33 mouse cellular contexts compared by ENCODE assay signal in the genomic region with DNA sequence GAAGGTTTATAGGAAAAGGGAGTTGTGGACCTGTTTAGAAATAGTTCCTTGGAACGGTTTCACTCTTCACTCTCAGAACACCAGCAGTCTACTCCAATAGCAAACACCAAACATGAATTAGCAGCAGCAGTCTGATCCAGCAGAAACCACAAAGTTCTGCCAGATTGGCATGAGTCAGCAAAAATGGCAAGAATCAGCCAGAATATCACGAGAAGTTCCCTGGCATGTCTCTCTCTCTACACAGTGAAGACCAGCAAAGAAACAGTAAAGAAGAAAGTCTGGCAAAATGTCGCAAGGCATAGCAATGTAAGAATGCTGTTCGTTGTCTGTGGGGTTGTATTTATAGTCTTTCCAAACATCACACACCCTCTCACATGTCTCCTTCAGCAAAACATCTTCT. TPM values are rescaled to one million over a fixed set of nuclear protein-coding genes. Genes with fewer than 3 reads are reported as not detected.
DNase-seq lines count a peak whose midpoint lies in the region; ATAC-seq and TF ChIP-seq lines count a peak whose summit lies in the region.
"Had no signal": no experiment of that assay in that cellular context is flagged by ENCODE, and none has a peak within 500 bp of the region (broad histone marks: within the 10 kb centered on the region; RNA-seq: fewer than 3 reads in every experiment).

No protein-coding gene starts in this region.

- no peak overlapping the region for H3K27ac ChIP-seq in CH12.LX (ENCODE audit: insufficient read depth, low read depth)
- peak overlapping the region; percentile 80 for H3K27ac ChIP-seq in bone marrow macrophage, adult 2 months (ENCODE audit: insufficient read depth, low read depth, low read length)
- peak overlapping the region; percentile 46 for H3K27ac ChIP-seq in macrophage
- no peak overlapping the region for H3K27ac ChIP-seq in kidney, adult 2 months (ENCODE audit: insufficient read depth, low read depth, low read length)
- H3K27ac ChIP-seq: embryonic facial prominence, embryonic 12.5 days; gastrocnemius, adult 2 months; heart, embryonic 13.5 days; hindbrain, embryonic 15.5 days; layer of hippocampus, adult 2 months; liver, embryonic 14.5 days; midbrain, embryonic 12.5 days; neural tube, embryonic 12.5 days had no signal

- ATAC-seq in inflammation-experienced regulatory T-cells, adult 6 months, result no peak
- ATAC-seq: activated CD4-positive, CD25-positive, alpha-beta regulatory T cell, adult 4 months; forebrain, embryonic 16.5 days had no signal

- no peak for TF ChIP-seq EP300 in CH12.LX (IDR thresholded peaks at IDR 0.05; ENCODE audit: low read length)

- dilution Hi-C loops in CH12.LX (cut with MboI; ENCODE audit: extremely low pct_ligation_motif_present, extremely low pct_unique_long_range_greater_than_20kb, low sequenced_read_pairs), result no loop called here

- H3K9ac ChIP-seq in CH12.LX (ENCODE audit: insufficient read depth, low read depth), result no peak overlapping the region
- H3K9ac ChIP-seq: embryonic facial prominence, embryonic 12.5 days; heart, embryonic 13.5 days; hindbrain, embryonic 15.5 days; intestine, embryonic 15.5 days; liver, embryonic 14.5 days; lung, embryonic 14.5 days; midbrain, embryonic 12.5 days; neural tube, embryonic 12.5 days had no signal

- no peaks in the 10 kb centered on the region for H3K79me2 ChIP-seq in CH12.LX (replicated peaks; ENCODE audit: control insufficient read depth, extremely low read depth, insufficient read depth, poor library complexity, severe bottlenecking)
- no peaks in the 10 kb centered on the region for H3K79me2 ChIP-seq in macrophage (ENCODE audit: inconsistent target)

- H3K4me3 ChIP-seq in CH12.LX (replicated peaks in 1 of 3; ENCODE audit: low read depth in 2 of 3, low read length in 2 of 3, poor library complexity in 1 of 3) (no peak overlapping the region), macrophage (ENCODE audit: inconsistent target) (no peak overlapping the region)
- no peak overlapping the region for H3K4me3 ChIP-seq in bone marrow macrophage, adult 2 months (ENCODE audit: insufficient read depth, low read length)
- no peak overlapping the region for H3K4me3 ChIP-seq in kidney, adult 2 months (ENCODE audit: insufficient read depth, low read depth, low read length)
- H3K4me3 ChIP-seq: embryonic facial prominence, embryonic 12.5 days; gastrocnemius, adult 2 months; heart, embryonic 13.5 days; hindbrain, embryonic 15.5 days; intestine, embryonic 15.5 days; layer of hippocampus, adult 2 months; megakaryocyte, embryonic 14.5 days; midbrain, embryonic 12.5 days; myocyte; neural tube, embryonic 12.5 days had no signal

- TF ChIP-seq POLR2A in CH12.LX (IDR thresholded peaks at IDR 0.05; ENCODE audit: low read depth, low read length), result no peak
- no peak for TF ChIP-seq POLR2A in bone marrow macrophage, adult 2 months (IDR thresholded peaks at IDR 0.05; ENCODE audit: borderline replicate concordance, low read depth, low read length)
- no peak for TF ChIP-seq POLR2A in kidney, adult 2 months (IDR thresholded peaks at IDR 0.05; ENCODE audit: low read depth, low read length)

- no peaks in the 10 kb centered on the region for H3K9me3 ChIP-seq in CH12.LX (replicated peaks; ENCODE audit: low read length)
- H3K9me3 ChIP-seq: embryonic facial prominence, embryonic 12.5 days; heart, embryonic 13.5 days; hindbrain, embryonic 15.5 days; intestine, embryonic 15.5 days; midbrain, embryonic 12.5 days; neural tube, embryonic 12.5 days had no signal

- no peak overlapping the region for H3K4me2 ChIP-seq in CH12.LX (ENCODE audit: insufficient read depth, low read depth, poor library complexity, severe bottlenecking)
- H3K4me2 ChIP-seq: embryonic facial prominence, embryonic 12.5 days; heart, embryonic 13.5 days; hindbrain, embryonic 15.5 days; intestine, embryonic 15.5 days; lung, embryonic 14.5 days; midbrain, embryonic 12.5 days; neural tube, embryonic 12.5 days had no signal

- H3K27me3 ChIP-seq in CH12.LX (replicated peaks), result no peaks in the 10 kb centered on the region
- no peaks in the 10 kb centered on the region; the same call in 1 of the 2 replicates for H3K27me3 ChIP-seq in kidney, adult 2 months (replicated peaks; ENCODE audit: control insufficient read depth, insufficient read depth, low read length)
- H3K27me3 ChIP-seq: embryonic facial prominence, embryonic 12.5 days; heart, embryonic 13.5 days; hindbrain, embryonic 15.5 days; intestine, embryonic 15.5 days; midbrain, embryonic 12.5 days; neural tube, embryonic 12.5 days had no signal

- no peaks in the 10 kb centered on the region for H3K36me3 ChIP-seq in CH12.LX (replicated peaks in 1 of 2; ENCODE audit: control insufficient read depth in 1 of 2, insufficient read depth in 1 of 2, low read length in 1 of 2)
- H3K36me3 ChIP-seq in macrophage (ENCODE audit: inconsistent target), result no peaks in the 10 kb centered on the region
- H3K36me3 ChIP-seq in kidney, adult 2 months (ENCODE audit: control insufficient read depth, insufficient read depth, low read length), result no peaks in the 10 kb centered on the region
- H3K36me3 ChIP-seq: embryonic facial prominence, embryonic 12.5 days; heart, embryonic 13.5 days; hindbrain, embryonic 15.5 days; intestine, embryonic 15.5 days; midbrain, embryonic 12.5 days; neural tube, embryonic 12.5 days had no signal

- 70% methylated on average over 4 of the region's 4 CpGs for WGBS in macrophage (ENCODE audit: missing documents)
- WGBS in kidney, adult 2 months, result 85% methylated on average over 4 of the region's 4 CpGs

- TF ChIP-seq CTCF in CH12.LX (conservative IDR thresholded peaks at IDR 0.05 in 1 of 2, IDR thresholded peaks at IDR 0.05 in 1 of 2; ENCODE audit: low read depth in 2 of 2, low read length in 2 of 2), result no peak
- no peak for TF ChIP-seq CTCF in bone marrow macrophage, adult 2 months (IDR thresholded peaks at IDR 0.05; ENCODE audit: low read depth, low read length)
- no peak for TF ChIP-seq CTCF in kidney, adult 2 months (conservative IDR thresholded peaks at IDR 0.05; ENCODE audit: insufficient read depth, insufficient read length, low read depth, low read length)

- intact Hi-C loops in gastrocnemius, postnatal 14 days (cut with DNase I; ENCODE audit: low total_unique reads), result no loop called here

- peaks cover 12 to 40% of the 10 kb centered on the region in 2 experiments for H3K4me1 ChIP-seq in CH12.LX (ENCODE audit: control insufficient read depth in 1 of 2, insufficient read depth in 2 of 2)
- H3K4me1 ChIP-seq in bone marrow macrophage, adult 2 months (ENCODE audit: control insufficient read depth, insufficient read depth, low read length), result peaks cover 21% of the 10 kb centered on the region
- H3K4me1 ChIP-seq in kidney, adult 2 months (ENCODE audit: control insufficient read depth, insufficient read depth, low read length), result no peaks in the 10 kb centered on the region
- H3K4me1 ChIP-seq: embryonic facial prominence, embryonic 12.5 days; heart, embryonic 13.5 days; hindbrain, embryonic 15.5 days; midbrain, embryonic 12.5 days; neural tube, embryonic 12.5 days had no signal

- no peak for TF ChIP-seq RAD21 in CH12.LX (IDR thresholded peaks at IDR 0.05; ENCODE audit: low read depth, low read length)

- in situ Hi-C loops in CH12.LX (cut with MboI; ENCODE audit: low pct_ligation_motif_present, low pct_unique_long_range_greater_than_20kb, low sequenced_read_pairs), result loop anchor here (25.0 kb wide), 1 partner anchor 754 kb away; the partner anchor contains the start of gene Mrpl19

- DNase-seq in 3134 (ENCODE audit: extremely low read depth, insufficient read length, low spot score) (peak; percentile 50), CH12.LX (ENCODE audit: extremely low read depth) (peak; percentile 38)
- no peak for DNase-seq in gastrocnemius, postnatal 14 days
- DNase-seq in c-Kit-positive CD71-positive TER-119-positive erythroid progenitor cells, embryonic 14.5 days (ENCODE audit: low spot score), result no peak
- no peak for DNase-seq in kidney, adult 2 months
- DNase-seq: adrenal gland, adult 8-10 months; cerebellum, adult 11-12 months; cerebellum, adult 9-11 months; embryo, embryonic 11 days; gastrocnemius, adult 2 months; heart, postnatal 10 days; kidney, adult 9 months; kidney, postnatal 25 days; liver; lung, embryonic 14.5 days; right cerebral cortex, adult 18-20 months; spleen, adult 18-20 months; thymus, postnatal 36 days had no signal

TF ChIP-seq in CH12.LX, 34 proteins besides CTCF, POLR2A, EP300 and RAD21 (continues in another document):
- no peak; the same call in 1 of the 2 replicates for TF ChIP-seq CHD2 (IDR thresholded peaks at IDR 0.05; ENCODE audit: low read length)
- TF ChIP-seq MAFK (IDR thresholded peaks at IDR 0.05; ENCODE audit: insufficient replicate concordance, low read length), result peak; percentile 98
- TF ChIP-seq MYC (IDR thresholded peaks at IDR 0.05; ENCODE audit: low read depth, low read length), result no peak

RNA-seq across cellular contexts. Expression of gene Pole4, which starts 11.0 kb away (rescaled TPM):
- total RNA-seq in CH12.LX (2012; rRNA removed), result 49.7 and 59.1 TPM in 2 replicates
- total RNA-seq in CH12.LX (2014; rRNA removed), result 178 and 184 TPM in 2 replicates
- 79.8 and 88.8 TPM in 2 replicates for polyA plus RNA-seq in CH12.LX (2012; ENCODE audit: insufficient read length, low read depth)
- 34.8 and 43.4 TPM in 2 replicates for polyA plus RNA-seq in bone marrow macrophage, adult 2 months (2012; ENCODE audit: insufficient read depth, insufficient read length, missing spikeins)
- 10 to 100 TPM in 16 of 26 experiments, 1 to 10 TPM in 10; 5.3 to 27.0 (median 13.8) TPM for total RNA-seq in macrophage (2018; cell fraction: chromatin; rRNA removed)
- 10 to 100 TPM; 21.5 to 40.6 (median 31.8) TPM for total RNA-seq in macrophage (2018; cell fraction: cytosol; rRNA removed)
- 10 to 100 TPM in 24 of 26 experiments, 1 to 10 TPM in 2; 7.3 to 33.9 (median 18.5) TPM for total RNA-seq in macrophage (2018; cell fraction: nucleus; rRNA removed)
- 16.2 to 67.4 TPM (median 29.8 TPM) in 3 replicates for polyA plus RNA-seq in macrophage (2018)
- 10 to 100 TPM; 22.0 to 22.9 TPM for total RNA-seq in gastrocnemius, postnatal 14 days (2021)
- polyA plus RNA-seq in kidney, adult 2 months (2012; rRNA removed), result 14.0 and 14.6 TPM in 2 replicates
- polyA plus RNA-seq in inflammation-experienced regulatory T-cells, adult 6 months (2017; shearing (Covaris generic)), result 10 to 100 TPM; 41.9 to 88.1 (median 72.5) TPM

RNA-seq across cellular contexts. Expression of gene Hk2, which starts 58.1 kb away (rescaled TPM):
- total RNA-seq in CH12.LX (2012; rRNA removed) (127 and 149 TPM in 2 replicates), CH12.LX (2014; rRNA removed) (56.0 and 64.2 TPM in 2 replicates)
- polyA plus RNA-seq in CH12.LX (2012; ENCODE audit: insufficient read length, low read depth) (68.4 and 75.3 TPM in 2 replicates), macrophage (2018) (23.2 to 59.3 TPM (median 33.1 TPM) in 3 replicates)
- 21.9 and 24.9 TPM in 2 replicates for polyA plus RNA-seq in bone marrow macrophage, adult 2 months (2012; ENCODE audit: insufficient read depth, insufficient read length, missing spikeins)
- total RNA-seq in macrophage (2018; cell fraction: chromatin; rRNA removed), result 100 to 1,000 TPM in 7 of 26 experiments, 10 to 100 TPM in 19; 42.2 to 378 (median 62.1) TPM
- total RNA-seq in macrophage (2018; cell fraction: cytosol; rRNA removed), result 100 to 1,000 TPM in 3 of 26 experiments, 10 to 100 TPM in 23; 39.8 to 206 (median 51.4) TPM
- total RNA-seq in macrophage (2018; cell fraction: nucleus; rRNA removed), result 100 to 1,000 TPM in 13 of 26 experiments, 10 to 100 TPM in 13; 58.2 to 290 (median 98.4) TPM
- total RNA-seq in gastrocnemius, postnatal 14 days (2021), result 100 to 1,000 TPM in 1 of 2 experiments, 10 to 100 TPM in 1; 88.2 to 125 TPM
- polyA plus RNA-seq in kidney, adult 2 months (2012; rRNA removed), result 2.6 and 6.1 TPM in 2 replicates
- polyA plus RNA-seq in inflammation-experienced regulatory T-cells, adult 6 months (2017; shearing (Covaris generic)), result 1 to 10 TPM; 3.9 to 9.0 (median 4.5) TPM

Comparison
In these comparisons a context has a peak if more than half of its experiments do, and no peak if none do; other contexts are left out.
1. DNase-seq: peak in 3134 (single experiment) and CH12.LX (single experiment); none in gastrocnemius, postnatal 14 days (single experiment), c-Kit-positive CD71-positive TER-119-positive erythroid progenitor cells, embryonic 14.5 days (single experiment) and kidney, adult 2 months (single experiment).
2. H3K27ac ChIP-seq: peak in bone marrow macrophage, adult 2 months (single experiment) and macrophage (single experiment); none in CH12.LX (single experiment) and kidney, adult 2 months (single experiment).